Mouse (Mus musculus): Measurements from ENCODE around the gene Gng12.

DNA sequence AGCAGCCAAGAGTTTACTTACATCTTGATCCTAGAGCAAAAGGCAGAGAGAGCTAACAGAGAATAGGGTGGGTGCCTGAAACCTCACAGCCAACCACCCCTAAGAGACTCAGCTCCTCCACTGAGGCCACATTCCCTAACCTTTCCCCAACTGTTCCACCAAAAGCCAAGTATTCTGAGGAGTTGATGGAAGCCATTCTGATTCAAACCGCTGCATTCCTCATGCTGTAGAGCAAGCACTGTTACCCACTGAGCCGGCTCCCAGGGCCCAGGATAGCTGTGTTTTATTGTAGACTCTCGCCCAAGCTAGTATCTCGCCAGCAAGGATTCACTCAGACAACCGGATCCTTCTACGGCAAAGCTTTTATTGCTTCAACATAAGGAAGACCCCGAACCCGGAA is 98.8 kb downstream of the Gng12 start:
- TF ChIP-seq GATA1 (IDR thresholded peaks at IDR 0.05; ENCODE audit: low read length) = no peak
- no peak for TF ChIP-seq TAL1 (IDR thresholded peaks at IDR 0.05; ENCODE audit: low read length)

Data from erythroblast, embryonic 14.5 days (primary cell).